ENCODE assay signal across 11 mouse cellular contexts in the genomic region with DNA sequence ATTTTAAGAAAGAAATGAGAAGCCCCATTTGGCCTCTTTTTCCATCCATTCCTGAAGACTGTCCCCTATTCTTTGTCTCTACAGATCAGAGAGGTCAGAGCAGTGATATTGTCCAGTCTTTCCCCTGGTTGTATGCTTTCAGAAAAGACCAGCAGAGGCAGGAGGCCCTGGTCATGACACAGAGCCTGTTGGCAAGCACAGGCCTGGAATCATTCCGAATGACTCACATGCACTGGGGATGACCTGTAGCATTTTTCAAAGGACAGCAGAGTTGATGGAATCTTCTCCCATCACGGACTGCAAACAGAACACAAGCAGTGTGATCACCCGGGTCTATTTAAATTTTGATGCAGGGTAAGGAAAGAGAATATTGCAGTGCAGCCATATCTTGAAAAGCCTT. TPM values are rescaled to one million over a fixed set of nuclear protein-coding genes. Genes with fewer than 3 reads are reported as not detected.
DNase-seq lines count a peak whose midpoint lies in the region.
"Had no signal": no experiment of that assay in that cellular context is flagged by ENCODE, and none has a peak within 500 bp of the region (broad histone marks: within the 10 kb centered on the region; RNA-seq: fewer than 3 reads in every experiment).

No protein-coding gene starts in this region.

- intact Hi-C loops in gastrocnemius, postnatal 36 days (cut with DNase I) = no loop called here

- H3K4me3 ChIP-seq in forebrain, embryonic 10.5 days = no peak overlapping the region
- H3K4me3 ChIP-seq: embryonic facial prominence, embryonic 15.5 days; midbrain, embryonic 15.5 days; stomach, embryonic 15.5 days had no signal

- no peaks in the 10 kb centered on the region for H3K4me1 ChIP-seq in forebrain, embryonic 10.5 days
- H3K4me1 ChIP-seq: embryonic facial prominence, embryonic 15.5 days; midbrain, embryonic 15.5 days; stomach, embryonic 15.5 days had no signal

- H3K36me3 ChIP-seq in forebrain, embryonic 10.5 days (replicated peaks) = no peaks in the 10 kb centered on the region
- H3K36me3 ChIP-seq: embryonic facial prominence, embryonic 15.5 days; midbrain, embryonic 15.5 days; stomach, embryonic 15.5 days had no signal

- H3K27ac ChIP-seq in forebrain, embryonic 10.5 days = no peak overlapping the region
- H3K27ac ChIP-seq: embryonic facial prominence, embryonic 15.5 days; midbrain, embryonic 15.5 days; stomach, embryonic 15.5 days had no signal

- no peaks in the 10 kb centered on the region for H3K27me3 ChIP-seq in forebrain, embryonic 10.5 days (ENCODE audit: poor library complexity, severe bottlenecking)
- H3K27me3 ChIP-seq: embryonic facial prominence, embryonic 15.5 days; midbrain, embryonic 15.5 days; stomach, embryonic 15.5 days had no signal

- DNase-seq in lung, adult 18-20 months = peak; percentile 40 to 41
- no peak for DNase-seq in lung, postnatal 4 days
- DNase-seq in adrenal gland, adult (ENCODE audit: inconsistent age in 2 of 2, low spot score in 1 of 2) = peak; percentile 87 to 94
- peak; percentile 51 to 61 for DNase-seq in gastrocnemius, postnatal 36 days
- peak; percentile 29 for DNase-seq in kidney, postnatal 14 days
- no peak for DNase-seq in forebrain, embryonic 10.5 days (ENCODE audit: extremely low spot score, low spot score)
- DNase-seq in testis, postnatal 10 days (ENCODE audit: low spot score) = no peak
- no peak for DNase-seq in cerebellum, adult 9-10 months

- WGBS in forebrain, embryonic 10.5 days = 80% methylated on average over 3 of the region's 3 CpGs

- no peaks in the 10 kb centered on the region for H3K9me3 ChIP-seq in forebrain, embryonic 10.5 days
- H3K9me3 ChIP-seq: embryonic facial prominence, embryonic 15.5 days; midbrain, embryonic 15.5 days; stomach, embryonic 15.5 days had no signal

RNA-seq across cellular contexts. Expression of gene Nxt1, which starts 50.2 kb away (rescaled TPM):
- 1 to 10 TPM; 5.9 to 6.2 TPM for total RNA-seq in gastrocnemius, postnatal 36 days (2021)
- polyA plus RNA-seq in forebrain, embryonic 10.5 days (2016; fragmentation: Nextera tagmentation; extraction: Ambion mirVana) = 160 and 162 TPM in 2 replicates

RNA-seq across cellular contexts. Expression of gene Gzf1, which starts 58.6 kb away (rescaled TPM):
- 10 to 100 TPM; 17.4 to 18.1 TPM for total RNA-seq in gastrocnemius, postnatal 36 days (2021)
- polyA plus RNA-seq in forebrain, embryonic 10.5 days (2016; fragmentation: Nextera tagmentation; extraction: Ambion mirVana) = 25.8 and 29.6 TPM in 2 replicates

Comparison
In these comparisons a context has a peak if more than half of its experiments do, and no peak if none do; other contexts are left out.
1. DNase-seq: peak in lung, adult 18-20 months (2 of 2), adrenal gland, adult (2 of 2), gastrocnemius, postnatal 36 days (2 of 2) and kidney, postnatal 14 days (single experiment); none in lung, postnatal 4 days (0 of 2), forebrain, embryonic 10.5 days (single experiment), testis, postnatal 10 days (single experiment) and cerebellum, adult 9-10 months (single experiment).